Mouse (Mus musculus) regulatory T cell (primary cell): ENCODE measurements around the gene Clic5.
"Not testable (repeated sequence)": the region's sequence is repeated elsewhere in the genome, so short reads cannot be mapped to it uniquely, and the experiment has no call there.

Experiments
- in situ Hi-C: fragments of 300-600 bp; cut with MboI, MseI; formaldehyde crosslinking; loops from one replicate; pipeline ENCODE4 v1.15.1; 2025; ENCODE audit warnings: high pct_unique_total_duplicates

Clic5 gene

DNA sequence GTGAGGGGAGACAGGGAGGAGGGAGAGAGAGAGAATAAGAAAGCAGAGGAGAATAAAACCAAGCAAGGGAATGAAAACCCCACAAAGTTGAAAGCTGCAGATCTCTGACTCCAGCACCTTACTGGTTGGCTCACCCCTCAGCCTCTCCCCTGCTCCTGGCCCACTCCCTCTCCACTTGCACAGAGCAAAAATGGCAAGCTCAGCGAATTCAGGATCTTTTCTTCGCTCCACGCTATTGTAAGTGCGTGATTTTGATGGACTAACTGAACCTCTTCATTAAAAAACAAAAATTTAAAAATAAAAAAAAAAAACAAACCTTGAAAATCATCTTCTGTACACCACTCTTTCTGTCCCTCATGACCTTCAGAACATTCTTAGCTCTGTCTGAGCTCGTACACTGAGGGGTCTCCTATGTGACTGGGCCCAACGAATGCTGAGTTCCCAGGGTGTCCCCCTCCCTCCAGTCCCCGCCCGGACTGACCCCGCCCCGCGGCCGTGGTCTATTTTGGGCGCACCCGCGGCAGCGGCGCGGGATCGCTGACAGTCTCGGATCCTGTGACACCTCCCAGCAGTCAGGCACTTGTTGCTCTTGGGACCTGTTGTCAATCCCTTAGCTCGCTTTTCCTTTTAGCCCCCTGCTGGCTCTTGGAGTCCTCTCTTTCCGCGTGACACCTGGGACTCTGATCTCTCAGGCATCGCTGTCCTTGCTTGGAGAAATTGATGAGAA lies at the start of gene Clic5:
Gene Clic5, plus strand, starts transcription at position 543 of the 727 bp plus-strand sequence.
- in situ Hi-C loops = no loop called here

DNA sequence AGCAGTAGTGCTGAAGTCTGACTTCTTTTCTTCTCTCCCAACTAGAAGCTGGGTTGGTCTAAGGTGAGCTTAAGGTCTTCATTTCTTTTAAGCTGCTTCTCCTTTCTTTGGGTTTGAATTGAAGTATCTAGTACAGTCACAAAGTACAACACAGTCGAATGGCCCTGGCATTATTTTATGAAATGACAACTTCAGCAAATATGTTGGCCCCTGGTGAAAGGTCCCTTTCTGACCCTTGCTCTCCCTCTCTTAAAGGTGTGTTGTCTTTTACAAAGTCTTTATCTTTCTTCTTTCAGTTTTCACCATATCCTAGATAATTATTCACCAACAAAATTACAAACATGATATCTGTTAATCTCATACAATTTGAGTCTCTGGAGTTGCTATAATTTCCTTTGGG lies 42.6 kb upstream of the Clic5 start:
- in situ Hi-C loops = no loop called here

- in situ Hi-C loops = no loop called here
These were observed 40.1 kb upstream of the Clic5 start for GRCm38 (mm10) chr17:44148109-44148846.

DNA sequence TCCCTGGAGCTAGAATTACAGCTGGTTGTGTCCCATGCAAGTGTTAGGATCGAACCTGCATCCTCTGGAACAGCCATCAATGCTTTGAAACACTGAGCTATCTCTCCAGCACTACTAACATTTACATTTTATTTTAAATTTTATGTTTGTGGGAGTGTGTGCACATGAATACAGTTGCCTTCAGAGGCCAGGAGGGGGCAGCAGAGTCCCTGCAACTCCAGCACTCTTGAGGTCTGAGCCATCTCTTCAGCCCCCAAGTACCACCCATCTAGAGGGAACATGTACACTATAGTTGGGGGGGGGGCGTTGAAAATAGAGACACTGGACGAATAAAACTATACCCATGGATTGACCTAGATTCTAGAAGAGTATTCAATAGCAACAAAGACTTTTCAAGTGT lies 37.3 kb upstream of the Clic5 start:
- in situ Hi-C loops = loop anchor here (10.0 kb wide), 1 partner anchor 254 kb away; no protein-coding TSS in a partner anchor

DNA sequence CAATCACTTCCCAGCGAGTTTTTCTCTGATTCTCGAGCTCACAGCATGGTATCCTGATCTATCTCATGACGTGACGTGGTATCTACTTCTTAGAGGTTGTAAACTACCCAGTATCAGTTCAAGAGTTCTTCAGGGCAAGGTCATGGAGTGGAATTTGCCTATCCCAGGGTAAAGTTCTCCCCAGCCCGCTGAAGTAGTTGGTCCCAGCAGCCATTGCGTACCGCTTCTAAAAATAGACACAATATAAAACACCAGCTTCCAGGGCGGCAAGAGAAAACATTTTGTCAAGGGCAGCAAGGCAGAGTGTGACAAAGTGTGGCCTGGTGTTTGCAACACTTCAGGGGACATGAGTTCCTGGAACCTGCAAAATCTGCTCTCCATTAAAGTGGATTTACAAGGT lies 36.5 kb upstream of the Clic5 start:
- in situ Hi-C loops = loop anchor here (10.0 kb wide), 1 partner anchor 253 kb away; no protein-coding TSS in a partner anchor

DNA sequence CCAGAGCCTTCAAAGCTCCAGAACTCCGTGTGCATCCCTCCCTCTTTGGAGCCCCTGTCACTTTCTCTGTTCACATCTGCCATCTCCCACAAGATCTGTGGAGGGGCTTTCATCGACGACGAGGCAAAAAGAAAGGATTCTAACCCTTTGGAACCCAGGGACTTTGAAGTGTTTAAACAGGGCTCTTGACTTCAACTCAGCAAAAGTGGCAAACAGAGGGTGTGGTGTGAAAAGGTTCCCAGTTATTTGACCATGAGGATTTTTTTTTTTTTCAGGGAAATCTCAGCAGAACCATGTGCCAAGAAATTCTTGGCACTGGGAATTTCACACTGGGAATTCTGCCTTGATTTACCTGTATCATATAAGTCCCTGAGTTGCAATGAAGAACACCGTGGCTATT lies 34.5 kb upstream of the Clic5 start:
- in situ Hi-C loops = loop anchor here (10.0 kb wide), 1 partner anchor 251 kb away; no protein-coding TSS in a partner anchor

DNA sequence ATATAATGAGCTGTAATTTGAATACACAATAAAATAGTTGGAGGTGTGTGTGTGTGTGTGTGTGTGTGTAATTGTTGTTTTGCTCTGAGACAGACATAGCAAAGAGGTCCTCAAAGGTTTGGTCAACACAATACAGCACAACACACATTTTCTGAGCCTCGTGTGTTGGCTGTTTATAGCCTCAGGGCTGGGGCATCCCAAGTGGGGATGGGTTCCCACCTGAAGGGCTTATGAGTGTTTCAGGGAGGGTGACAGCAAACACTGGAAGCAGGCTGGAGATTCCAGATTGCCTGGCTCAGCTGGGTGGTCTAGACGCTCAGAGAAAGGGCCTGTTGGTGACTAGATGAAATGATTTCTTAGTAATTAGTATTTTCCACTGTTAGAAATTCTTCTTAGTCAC lies 33.2 kb upstream of the Clic5 start:
- in situ Hi-C loops = loop anchor here (5.0 to 10.0 kb wide), 2 partner anchors 102 to 250 kb away; no protein-coding TSS in a partner anchor

DNA sequence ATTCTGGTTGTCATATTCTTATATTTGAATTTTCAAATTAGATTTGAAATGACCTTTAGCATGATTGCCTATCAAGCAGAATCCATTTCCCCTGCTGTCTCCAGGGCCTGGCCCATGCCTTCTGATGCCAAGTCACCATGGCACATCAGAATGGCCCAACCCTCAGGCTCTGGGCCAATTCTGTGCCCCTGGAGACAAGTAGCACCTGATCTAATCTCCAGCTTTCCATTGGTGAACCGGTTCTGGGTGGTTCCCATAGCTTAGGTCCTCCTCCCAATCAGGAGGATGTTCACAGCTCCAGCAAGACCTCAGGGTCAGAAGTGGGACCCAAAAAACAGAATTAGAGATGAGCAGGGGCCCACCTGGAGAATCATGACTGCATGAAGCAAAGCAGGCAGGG lies 30.2 kb upstream of the Clic5 start:
- in situ Hi-C loops = loop anchor here (5.0 to 10.0 kb wide), 2 partner anchors 99 to 247 kb away; no protein-coding TSS in a partner anchor

- in situ Hi-C loops = loop anchor here (10.0 kb wide), 1 partner anchor 1524 kb away; the partner anchor contains the start of genes Mrpl14 and Tmem63b
These were observed 27.9 kb upstream of the Clic5 start for GRCm38 (mm10) chr17:44160449-44160848.

DNA sequence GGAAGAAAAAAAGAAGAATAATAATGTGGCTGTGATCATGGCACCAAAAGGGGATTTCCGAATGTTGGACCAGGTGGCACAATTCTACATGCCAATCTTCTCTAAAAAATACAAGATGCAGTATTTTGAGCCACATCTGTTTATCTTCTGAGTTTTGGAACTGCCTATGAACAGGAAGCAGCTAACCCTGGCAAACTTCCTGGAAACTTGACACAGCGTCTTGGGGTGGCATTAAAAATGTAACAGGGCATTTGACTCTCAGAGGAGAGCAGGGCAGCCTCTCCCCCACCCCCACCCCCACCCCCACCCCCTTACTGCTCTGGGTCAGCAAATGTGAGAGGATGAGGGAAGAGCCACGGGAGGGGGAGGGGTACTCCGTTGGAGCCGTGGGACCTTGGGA lies 25.9 kb upstream of the Clic5 start:
- in situ Hi-C loops = loop anchor here (10.0 kb wide), 1 partner anchor 1522 kb away; the partner anchor contains the start of genes Mrpl14 and Tmem63b

DNA sequence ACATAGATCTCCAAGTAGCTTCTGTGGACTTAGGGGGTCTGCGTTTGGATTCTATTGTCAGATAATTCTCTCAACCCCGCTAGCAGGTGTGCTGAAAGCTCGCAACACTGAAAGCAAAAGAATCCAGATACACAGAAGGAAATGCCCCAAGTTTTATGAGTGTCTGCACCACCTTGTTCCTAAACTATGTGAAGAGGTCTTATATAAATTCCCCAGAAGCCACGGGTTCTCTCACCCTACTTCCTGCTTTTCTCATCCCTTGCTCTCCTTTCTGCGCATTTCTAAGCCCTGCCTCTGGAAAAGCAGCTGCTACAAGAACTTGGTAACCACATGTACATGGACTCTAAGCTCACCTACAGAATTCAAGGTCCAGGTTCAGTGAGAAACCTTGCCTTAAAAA lies 25.4 kb upstream of the Clic5 start:
- in situ Hi-C loops = loop anchor here (10.0 kb wide), 1 partner anchor 1522 kb away; the partner anchor contains the start of genes Mrpl14 and Tmem63b

GRCm38 (mm10) chr17:44165730-44166347 lies 22.5 kb upstream of the Clic5 start:
- in situ Hi-C loops = loop anchor here (10.0 kb wide), 1 partner anchor 1519 kb away; the partner anchor contains the start of genes Mrpl14 and Tmem63b

DNA sequence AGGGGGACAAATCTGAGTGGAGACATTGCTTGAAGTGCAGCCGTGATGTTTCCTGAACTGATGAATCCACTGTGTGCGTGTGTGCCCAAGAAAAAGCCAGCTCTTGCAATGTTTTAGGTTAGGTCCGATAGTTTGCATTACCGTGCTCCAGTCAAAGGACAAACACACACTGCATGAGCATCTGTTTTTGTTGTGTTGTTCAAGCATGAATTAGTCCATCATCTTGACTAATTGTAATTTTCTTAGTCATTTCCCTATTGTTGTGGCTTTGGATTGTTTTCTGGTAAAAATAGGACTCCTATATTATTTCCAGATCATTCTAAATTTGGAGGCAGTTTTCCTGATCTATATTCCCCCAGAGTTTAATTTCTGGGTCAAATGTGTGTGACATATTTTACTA lies 18.7 kb upstream of the Clic5 start:
- in situ Hi-C loops = loop anchor here (10.0 kb wide), 1 partner anchor 1515 kb away; the partner anchor contains the start of genes Mrpl14 and Tmem63b

DNA sequence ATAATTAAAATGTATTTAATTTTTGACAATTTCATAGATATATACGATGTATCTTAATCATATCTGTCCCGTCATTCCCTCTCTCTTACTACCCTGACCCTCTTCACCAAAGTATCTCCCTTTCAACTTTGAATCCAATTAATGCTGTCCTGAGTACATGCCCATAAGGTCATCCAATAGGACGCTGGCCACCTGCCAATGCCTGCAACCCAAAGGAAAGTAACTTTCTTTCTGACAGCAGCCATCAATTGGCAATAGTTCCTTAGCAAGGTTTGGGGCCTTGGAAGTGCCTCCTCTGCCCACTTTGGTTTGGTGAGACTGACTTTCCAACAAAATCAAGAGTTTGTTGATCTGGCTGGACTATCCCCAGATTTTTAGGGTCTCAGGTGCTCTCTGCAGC lies 18.1 kb upstream of the Clic5 start:
- in situ Hi-C loops = no loop called here

DNA sequence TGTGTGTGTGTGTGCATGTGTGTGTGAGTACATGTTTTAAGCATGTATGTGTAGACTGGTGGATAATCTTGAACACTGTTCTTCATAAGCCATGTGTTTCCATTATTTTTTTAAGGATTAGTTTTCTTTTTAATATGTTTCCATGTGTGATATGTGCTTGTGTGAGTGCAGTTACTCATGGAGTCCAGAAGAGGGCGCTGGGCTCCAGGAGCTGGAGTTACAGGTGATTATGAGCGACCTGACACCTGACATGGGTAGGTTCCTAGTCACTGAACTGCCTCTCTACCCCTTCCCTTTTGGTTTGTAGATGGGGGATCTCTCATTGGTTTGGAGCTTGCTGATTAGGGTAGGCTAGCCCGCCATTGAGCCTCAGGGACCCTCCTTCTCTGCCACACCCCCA lies 16.5 kb upstream of the Clic5 start:
- in situ Hi-C loops = no loop called here

DNA sequence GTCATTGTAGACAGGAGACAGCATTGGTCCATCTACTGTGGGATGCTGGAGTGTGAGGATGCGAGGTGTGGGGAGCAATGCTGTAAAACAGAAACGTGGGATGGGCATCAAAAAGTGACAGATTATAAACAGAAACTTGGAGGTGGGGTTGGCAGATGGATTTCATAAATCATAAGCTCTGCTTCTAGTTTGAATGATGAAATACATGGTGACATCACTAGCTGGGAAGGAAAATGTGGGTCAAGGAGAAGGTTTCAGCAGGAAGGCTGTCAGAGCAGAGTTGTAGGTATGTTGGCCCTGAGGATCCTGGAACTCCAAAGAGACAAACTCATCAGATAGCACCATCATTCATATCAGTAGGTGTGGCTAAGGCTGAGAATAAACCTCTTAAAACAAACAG lies 15.0 kb upstream of the Clic5 start:
- in situ Hi-C loops = no loop called here

GRCm38 (mm10) chr17:44177291-44177690 lies 11.1 kb upstream of the Clic5 start:
- in situ Hi-C loops = no loop called here

DNA sequence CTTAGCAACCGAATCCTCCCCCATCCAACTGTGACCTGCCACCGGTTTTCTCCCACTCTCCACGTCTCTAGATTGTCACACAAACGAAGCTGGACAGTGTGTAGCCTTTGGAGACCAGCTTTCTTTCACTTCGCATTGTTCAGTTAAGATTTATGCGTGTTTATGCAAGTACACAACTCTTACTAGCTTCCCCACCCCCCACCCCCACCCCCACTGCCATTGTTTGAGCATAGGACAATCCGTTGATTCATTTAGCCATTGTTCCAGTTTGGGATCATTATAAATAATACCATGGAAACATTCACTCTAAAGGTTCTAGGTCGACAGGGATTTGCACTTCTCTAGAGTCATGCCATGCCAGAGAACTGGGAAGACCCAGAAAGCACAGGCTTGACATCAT lies 7.0 kb upstream of the Clic5 start:
- in situ Hi-C loops = no loop called here

DNA sequence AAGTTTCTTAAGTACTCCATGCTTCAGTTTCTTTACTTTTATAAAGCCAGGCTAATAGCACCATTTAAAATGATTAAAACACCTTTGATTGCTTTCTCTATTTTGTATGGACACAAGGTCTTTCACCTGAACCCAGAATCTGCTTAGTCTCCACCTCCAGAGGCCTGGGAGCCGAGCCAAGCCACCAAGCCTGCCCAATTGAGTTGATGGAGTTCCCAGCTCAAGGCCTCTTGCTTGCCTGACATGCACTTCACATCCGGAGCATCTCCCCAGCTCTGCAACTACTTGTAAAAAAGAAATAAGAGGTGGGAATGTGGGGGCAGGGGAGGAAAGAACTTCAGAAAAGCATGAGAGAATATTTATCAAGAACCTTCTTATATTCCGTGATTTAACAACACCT lies 1.5 kb upstream of the Clic5 start:
- in situ Hi-C loops = no loop called here

DNA sequence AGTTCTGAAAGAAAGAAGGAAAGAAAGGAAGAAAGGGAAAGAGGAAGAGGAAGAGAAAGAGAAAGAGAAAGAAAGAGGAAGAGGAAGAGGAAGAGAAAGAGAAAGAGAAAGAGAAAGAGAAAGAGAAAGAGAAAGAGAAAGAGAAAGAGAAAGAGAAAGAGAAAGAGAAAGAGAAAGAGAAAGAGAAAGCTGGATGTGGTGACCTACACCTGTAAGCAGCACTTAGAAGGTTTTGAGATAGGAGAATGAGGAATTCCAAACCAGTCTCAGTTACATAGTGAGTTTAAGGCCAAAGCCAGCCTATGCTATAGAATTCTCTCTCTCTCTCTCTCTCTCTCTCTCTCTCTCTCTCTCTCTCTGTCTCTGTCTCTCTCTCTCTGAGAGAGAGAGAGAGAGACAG lies 847 bp upstream of the Clic5 start:
- in situ Hi-C loops = not testable (repeated sequence)

- in situ Hi-C loops = no loop called here
These were observed 373 bp downstream of the Clic5 start for GRCm38 (mm10) chr17:44188769-44189145.

- in situ Hi-C loops = no loop called here
These were observed 1.3 kb downstream of the Clic5 start for GRCm38 (mm10) chr17:44189696-44190095.
